Mouse (Mus musculus): ENCODE measurements around the gene Tfap2c.

GRCm38 (mm10) chr2:172527175-172527574, 22.2 kb upstream of the Tfap2c start:
- no peak for TF ChIP-seq CTCF (IDR thresholded peaks at IDR 0.05; ENCODE audit: low read depth, low read length)
- TF ChIP-seq GATA1 (IDR thresholded peaks at IDR 0.05; ENCODE audit: borderline replicate concordance, low read length): no peak
